Mouse (Mus musculus): ENCODE data around the gene Tnrc18. TPM values are rescaled to one million over a fixed set of nuclear protein-coding genes. Genes with fewer than 3 reads are reported as not detected.

Gene Tnrc18
- polyA plus RNA-seq (2015; fragmentation: Nextera tagmentation; extraction: Ambion mirVana) = 9.9 and 11.7 TPM in 2 replicates

DNA sequence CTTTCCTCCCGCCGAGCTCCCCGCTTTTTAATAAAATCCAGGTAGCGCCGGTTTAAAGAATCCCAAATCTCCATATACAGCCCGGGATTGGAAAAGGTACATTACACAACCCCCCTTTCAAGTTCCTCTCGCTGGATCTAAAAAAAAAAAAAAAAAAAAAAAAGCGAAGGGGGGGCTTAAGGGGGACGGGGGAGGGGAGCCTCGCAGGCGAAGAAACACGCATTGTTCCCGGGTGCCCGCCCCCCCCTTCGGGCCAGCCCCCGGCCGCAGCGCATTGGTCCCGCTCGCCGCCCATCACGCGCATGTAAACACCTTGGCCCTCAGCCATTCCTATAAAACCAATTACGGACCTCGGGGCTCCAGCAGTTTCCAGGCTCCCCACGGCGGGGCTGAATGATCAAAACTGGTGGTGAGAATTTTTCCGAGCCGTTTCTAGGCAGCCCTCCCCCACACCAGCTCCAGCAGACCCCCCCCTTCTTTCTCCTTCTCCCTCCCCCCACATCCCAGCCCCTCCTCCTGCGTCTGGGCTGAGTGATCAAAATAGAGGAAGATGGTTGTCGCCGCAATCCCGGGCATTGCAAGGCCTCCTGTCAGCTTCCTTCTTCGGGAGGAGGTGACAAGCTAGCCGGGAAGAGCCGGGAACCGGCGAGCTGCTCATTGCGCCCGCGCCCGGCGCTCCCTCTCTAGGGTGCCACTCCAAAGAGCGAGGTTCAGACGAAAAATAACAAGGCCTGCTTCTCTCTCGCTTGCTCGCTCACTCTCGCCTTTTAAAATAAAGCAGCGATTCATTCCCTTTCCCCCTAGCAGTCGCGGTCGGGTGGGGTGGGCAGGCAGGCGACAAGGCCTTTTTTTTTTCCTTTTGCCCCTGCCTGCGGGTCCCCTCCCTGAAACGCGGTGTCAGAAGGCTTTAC, at the start of gene Tnrc18:
Gene Tnrc18, minus strand, starts transcription at position 139 of the 911 bp plus-strand sequence.
- under 1% methylated on average over 49 of the region's 56 CpGs for WGBS
- TF ChIP-seq CTCF (IDR thresholded peaks at IDR 0.05; ENCODE audit: low read depth) = no peak

DNA sequence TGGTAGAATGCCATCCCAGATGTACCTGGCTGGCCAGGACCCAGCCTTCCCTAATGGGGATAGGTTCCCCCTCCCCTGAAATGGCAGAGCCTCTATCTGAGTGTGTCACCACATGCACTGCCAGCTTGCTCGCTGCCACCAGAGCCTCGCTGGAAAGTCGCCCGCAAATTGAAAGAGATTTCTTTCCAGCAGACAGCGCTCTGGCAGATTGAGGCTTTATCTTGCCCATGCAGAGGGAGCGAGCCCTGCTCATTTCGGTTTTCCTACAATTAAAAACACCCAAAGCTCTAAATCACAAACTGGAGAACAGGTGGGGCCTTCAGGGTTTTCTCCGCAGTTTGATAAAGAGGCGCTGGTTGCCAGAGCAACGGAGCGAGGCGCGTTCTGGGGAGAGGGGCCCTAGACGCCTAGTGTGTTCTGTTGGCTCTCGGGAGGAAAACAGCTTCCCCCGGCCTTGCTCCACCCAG, 40.3 kb upstream of the Tnrc18 start:
- Histone ChIP-seq H3K4me2 (replicated peaks; ENCODE audit: low read depth) (no peak overlapping the region), H3K27me3 (replicated peaks; ENCODE audit: control insufficient read depth, insufficient read depth, low read length) (no peaks in the 10 kb centered on the region), H3K4me3 (ENCODE audit: low read depth, low read length) (no peak overlapping the region), H3K27ac (ENCODE audit: low read depth, low read length) (no peak overlapping the region), H3K4me1 (replicated peaks; ENCODE audit: control insufficient read depth, insufficient read depth, low read length) (no peaks in the 10 kb centered on the region), H3K36me3 (ENCODE audit: control insufficient read depth, insufficient read depth) (no peaks in the 10 kb centered on the region), H3K9me3 (ENCODE audit: control insufficient read depth) (0 out of 2 replicates have a peak, but pooled peaks cover 2% of the 10 kb centered on the region), H3K9ac (ENCODE audit: low read depth, low read length) (no peak overlapping the region)
- no peak for TF ChIP-seq CTCF (IDR thresholded peaks at IDR 0.05; ENCODE audit: low read depth)
- ATAC-seq = no peak
- 37% methylated on average over 16 of the region's 16 CpGs for WGBS

More for the DNA sequence above, at the start of gene Tnrc18:
- Histone ChIP-seq H3K9me3 (ENCODE audit: control insufficient read depth) (no peaks in the 10 kb centered on the region), H3K9ac (ENCODE audit: low read depth, low read length) (peak within 1 kb of the TSS; percentile 99), H3K4me3 (ENCODE audit: low read depth, low read length) (peak within 1 kb of the TSS; percentile 92), H3K36me3 (ENCODE audit: control insufficient read depth, insufficient read depth) (no peaks in the 10 kb centered on the region), H3K27me3 (replicated peaks; ENCODE audit: control insufficient read depth, insufficient read depth, low read length) (no peaks in the 10 kb centered on the region), H3K4me2 (replicated peaks; ENCODE audit: low read depth) (peak within 1 kb of the TSS; percentile 92), H3K27ac (ENCODE audit: low read depth, low read length) (peak within 1 kb of the TSS; percentile 100), H3K4me1 (replicated peaks; ENCODE audit: control insufficient read depth, insufficient read depth, low read length) (0 out of 2 replicates have a peak, but pooled peaks cover 3% of the 10 kb centered on the region)
- ATAC-seq = peak; percentile 75

DNA sequence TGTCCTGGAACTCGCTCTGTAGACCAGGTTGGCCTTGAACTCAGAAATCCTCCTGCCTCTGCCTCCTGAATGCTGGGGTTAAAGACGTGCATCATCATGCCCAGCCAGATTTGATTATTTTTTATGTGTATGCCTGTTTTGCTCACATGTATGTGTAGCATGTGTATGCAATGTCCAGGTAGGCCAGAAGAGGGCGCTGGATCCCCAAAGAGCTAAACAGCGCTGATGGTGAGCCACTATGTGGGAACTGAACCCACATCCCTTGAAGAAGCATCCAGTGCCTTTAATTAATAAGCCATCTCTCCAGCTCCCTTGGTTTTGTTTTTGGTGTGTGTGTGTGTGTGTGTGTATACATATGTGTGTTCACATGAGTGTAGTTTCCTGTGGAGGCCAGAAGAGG, 38.9 kb upstream of the Tnrc18 start:
- no peaks in the 10 kb centered on the region for H3K27me3 ChIP-seq (replicated peaks; ENCODE audit: control insufficient read depth, insufficient read depth, low read length)
- no peak for ATAC-seq
- TF ChIP-seq CTCF (IDR thresholded peaks at IDR 0.05; ENCODE audit: low read depth) = peak; percentile 36
- 0 out of 2 replicates have a peak, but pooled peaks cover 2% of the 10 kb centered on the region for H3K9me3 ChIP-seq (ENCODE audit: control insufficient read depth)
- H3K4me1 ChIP-seq (replicated peaks; ENCODE audit: control insufficient read depth, insufficient read depth, low read length) = 0 out of 2 replicates have a peak, but pooled peaks cover 2% of the 10 kb centered on the region
- no peak overlapping the region for H3K27ac ChIP-seq (ENCODE audit: low read depth, low read length)
- no peaks in the 10 kb centered on the region for H3K36me3 ChIP-seq (ENCODE audit: control insufficient read depth, insufficient read depth)
- no peak overlapping the region for H3K4me2 ChIP-seq (replicated peaks; ENCODE audit: low read depth)
- 80% methylated on average over 4 of the region's 4 CpGs for WGBS
- no peak overlapping the region for H3K4me3 ChIP-seq (ENCODE audit: low read depth, low read length)
- H3K9ac ChIP-seq (ENCODE audit: low read depth, low read length) = no peak overlapping the region

DNA sequence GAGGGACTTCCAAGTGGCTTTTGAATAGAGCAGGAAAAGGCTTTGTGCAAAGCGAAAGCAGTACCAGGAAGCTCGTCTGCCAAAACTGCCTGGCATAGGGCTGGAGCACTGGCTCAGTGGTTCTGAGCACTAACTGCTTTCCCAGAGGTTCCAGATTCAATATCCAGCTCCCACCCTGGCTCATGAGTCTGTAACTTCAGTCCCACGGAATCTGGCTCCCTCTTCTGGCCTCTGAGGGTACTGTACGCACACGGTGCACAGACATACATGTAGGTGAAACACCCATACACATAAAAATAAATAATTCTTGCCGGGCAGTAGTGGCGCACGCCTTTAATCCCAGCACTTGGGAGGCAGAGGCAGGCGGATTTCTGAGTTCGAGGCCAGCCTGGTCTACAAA, 37.4 kb upstream of the Tnrc18 start:
- Histone ChIP-seq H3K9me3 (ENCODE audit: control insufficient read depth) (0 out of 2 replicates have a peak, but pooled peaks cover 2% of the 10 kb centered on the region), H3K4me2 (replicated peaks; ENCODE audit: low read depth) (no peak overlapping the region), H3K36me3 (ENCODE audit: control insufficient read depth, insufficient read depth) (no peaks in the 10 kb centered on the region), H3K27me3 (replicated peaks; ENCODE audit: control insufficient read depth, insufficient read depth, low read length) (no peaks in the 10 kb centered on the region), H3K4me1 (replicated peaks; ENCODE audit: control insufficient read depth, insufficient read depth, low read length) (0 out of 2 replicates have a peak, but pooled peaks cover 4% of the 10 kb centered on the region), H3K27ac (ENCODE audit: low read depth, low read length) (no peak overlapping the region), H3K4me3 (ENCODE audit: low read depth, low read length) (no peak overlapping the region), H3K9ac (ENCODE audit: low read depth, low read length) (no peak overlapping the region)
- WGBS = 79% methylated on average over 10 of the region's 10 CpGs
- no peak for ATAC-seq
- peak; percentile 75 for TF ChIP-seq CTCF (IDR thresholded peaks at IDR 0.05; ENCODE audit: low read depth)

DNA sequence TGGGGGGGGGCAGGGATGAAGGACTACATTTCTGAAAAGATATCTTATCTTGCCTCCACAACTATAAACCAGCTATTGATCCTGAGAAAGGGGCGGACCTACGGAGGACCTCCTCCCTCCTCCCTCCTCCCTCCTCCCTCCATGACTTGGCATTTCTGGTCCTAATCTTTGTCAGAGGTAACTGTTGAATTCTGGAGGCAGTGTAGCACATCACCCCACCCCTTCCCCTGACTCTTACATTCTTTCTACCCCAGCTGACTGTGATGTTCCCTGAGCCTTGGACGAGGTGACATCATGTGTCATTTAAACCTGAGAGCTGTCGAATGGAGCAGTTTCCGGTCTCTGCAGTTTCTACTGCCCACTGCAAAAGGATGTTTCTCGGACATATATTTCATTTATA, 36.1 kb upstream of the Tnrc18 start:
- H3K27ac ChIP-seq (ENCODE audit: low read depth, low read length) = no peak overlapping the region
- no peak for TF ChIP-seq CTCF (IDR thresholded peaks at IDR 0.05; ENCODE audit: low read depth)
- ATAC-seq = no peak
- H3K36me3 ChIP-seq (ENCODE audit: control insufficient read depth, insufficient read depth) = no peaks in the 10 kb centered on the region
- 0 out of 2 replicates have a peak, but pooled peaks cover 2% of the 10 kb centered on the region for H3K9me3 ChIP-seq (ENCODE audit: control insufficient read depth)
- no peak overlapping the region for H3K4me3 ChIP-seq (ENCODE audit: low read depth, low read length)
- H3K4me1 ChIP-seq (replicated peaks; ENCODE audit: control insufficient read depth, insufficient read depth, low read length) = 0 out of 2 replicates have a peak, but pooled peaks cover 4% of the 10 kb centered on the region
- no peak overlapping the region for H3K9ac ChIP-seq (ENCODE audit: low read depth, low read length)
- 69% methylated on average over 6 of the region's 6 CpGs for WGBS
- no peaks in the 10 kb centered on the region for H3K27me3 ChIP-seq (replicated peaks; ENCODE audit: control insufficient read depth, insufficient read depth, low read length)
- H3K4me2 ChIP-seq (replicated peaks; ENCODE audit: low read depth) = no peak overlapping the region

DNA sequence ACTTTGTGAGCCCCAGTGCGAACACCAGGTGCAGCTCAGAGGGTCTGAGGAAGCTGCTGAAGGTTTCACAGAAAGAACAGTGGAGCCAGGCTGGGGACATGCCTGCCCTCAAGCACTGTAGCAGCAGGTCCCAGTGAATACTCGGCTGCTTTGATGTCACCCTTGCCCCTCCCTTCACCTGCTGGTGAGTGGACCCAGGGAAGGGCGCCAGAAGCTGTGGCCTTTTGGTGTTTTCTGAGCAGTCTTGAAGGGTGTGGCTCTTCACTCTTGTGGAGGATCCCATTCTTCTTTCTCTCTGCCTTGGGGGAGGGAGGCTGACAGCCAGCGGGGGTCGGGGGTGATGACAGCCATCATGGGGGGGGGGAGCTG, 34.2 kb upstream of the Tnrc18 start:
- WGBS = 46% methylated on average over 5 of the region's 5 CpGs
- no peak for TF ChIP-seq CTCF (IDR thresholded peaks at IDR 0.05; ENCODE audit: low read depth)
- H3K4me1 ChIP-seq (replicated peaks; ENCODE audit: control insufficient read depth, insufficient read depth, low read length) = 0 out of 2 replicates have a peak, but pooled peaks cover 4% of the 10 kb centered on the region
- H3K27me3 ChIP-seq (replicated peaks; ENCODE audit: control insufficient read depth, insufficient read depth, low read length) = no peaks in the 10 kb centered on the region
- H3K36me3 ChIP-seq (ENCODE audit: control insufficient read depth, insufficient read depth) = no peaks in the 10 kb centered on the region
- no peak overlapping the region for H3K4me3 ChIP-seq (ENCODE audit: low read depth, low read length)
- H3K9me3 ChIP-seq (ENCODE audit: control insufficient read depth) = 0 out of 2 replicates have a peak, but pooled peaks cover 2% of the 10 kb centered on the region
- no peak overlapping the region for H3K9ac ChIP-seq (ENCODE audit: low read depth, low read length)
- no peak overlapping the region for H3K4me2 ChIP-seq (replicated peaks; ENCODE audit: low read depth)
- no peak for ATAC-seq
- no peak overlapping the region for H3K27ac ChIP-seq (ENCODE audit: low read depth, low read length)
